Mouse (Mus musculus) bone marrow, adult 2 months (tissue): ENCODE measurements around the gene Ankrd11.

Experiments
- CTCF ChIP-seq: fragments of 200-500 bp; IDR thresholded peaks from 2 replicates; pipeline ENCODE4 v1.5.1; 2011; ENCODE audit warnings: low read length, control low read depth; ENCODE audit not compliant: control insufficient read depth, insufficient read depth
- POLR2A ChIP-seq: fragments of 200-500 bp; IDR thresholded peaks from 2 replicates; pipeline ENCODE4 v1.6.1; 2011; ENCODE audit warnings: low read depth, mild to moderate bottlenecking, control low read depth, low read length, borderline replicate concordance; ENCODE audit not compliant: control insufficient read depth

GRCm38 (mm10) chr8:122960932-122961331 lies 81.1 kb downstream of the Ankrd11 start:
- TF ChIP-seq CTCF = no peak
- no peak for TF ChIP-seq POLR2A
